Mouse (Mus musculus) liver, embryonic 14.5 days (tissue): Measurements from ENCODE around the gene Selenom. TPM values are rescaled to one million over a fixed set of nuclear protein-coding genes. Genes with fewer than 3 reads are reported as not detected.

Experiments used
- ATAC-seq: fragments of 200-750 bp; cut with Nextera tagmentation; 2 replicates; pipeline ENCODE4 v1.8.0; 2017; ENCODE audit warnings: moderate number of reproducible peaks, mild to moderate bottlenecking, moderate library complexity; ENCODE audit not compliant: insufficient read depth
- DNase-seq, 3 experiments: peaks; one replicate each; pipeline ENCODE4 v3.0.0-alpha.2; 2012 to 2013; ENCODE audit warnings: low read depth in 3 of 3, low spot score in 3 of 3
- H3K27ac ChIP-seq: fragments of 300-500 bp; sonication (generic); 2 replicates; pipeline ENCODE4 v1.5.1; 2014; ENCODE audit warnings: moderate library complexity, mild to moderate bottlenecking, control low read depth, inconsistent platforms
- H3K27me3 ChIP-seq: fragments of 300-500 bp; sonication (generic); 2 replicates; pipeline ENCODE4 v1.6.1; 2014; ENCODE audit warnings: mild to moderate bottlenecking, low read length, moderate library complexity; ENCODE audit not compliant: control insufficient read depth, insufficient read depth
- H3K36me3 ChIP-seq: fragments of 300-500 bp; sonication (generic); replicated peaks from 2 replicates; pipeline ENCODE4 v1.6.1; 2014; ENCODE audit warnings: low read depth; ENCODE audit not compliant: control insufficient read depth, insufficient read depth
- H3K4me1 ChIP-seq, 2 experiments: fragments of 200-500 bp in 1 of 2; fragments of 300-500 bp in 1 of 2; sonication (generic) in 1 of 2; replicated peaks; 2 replicates each; pipeline ENCODE4 v1.6.1; 2012 to 2014; ENCODE audit warnings: antibody characterized with exemption in 1 of 2, inconsistent platforms in 1 of 2, low read length in 1 of 2; ENCODE audit not compliant: control insufficient read depth in 2 of 2, insufficient read depth in 2 of 2
- H3K4me2 ChIP-seq: fragments of 300-500 bp; sonication (generic); 2 replicates; pipeline ENCODE4 v1.6.1; 2014; ENCODE audit warnings: low read depth, mild to moderate bottlenecking, control low read depth, moderate library complexity
- H3K4me3 ChIP-seq, 2 experiments: fragments of 200-500 bp in 1 of 2; fragments of 300-500 bp in 1 of 2; sonication (generic) in 1 of 2; 2 replicates each; pipeline ENCODE4 v1.5.1; 2012 to 2014; ENCODE audit warnings: low read depth in 2 of 2, low read length in 2 of 2, mild to moderate bottlenecking in 2 of 2, control low read depth in 1 of 2, inconsistent platforms in 1 of 2, moderate library complexity in 1 of 2; ENCODE audit not compliant: insufficient read depth in 1 of 2
- H3K9ac ChIP-seq: fragments of 300-500 bp; sonication (generic); replicated peaks from 2 replicates; pipeline ENCODE4 v1.6.1; 2014; ENCODE audit warnings: mild to moderate bottlenecking, control low read depth, moderate library complexity
- H3K9me3 ChIP-seq: fragments of 300-500 bp; sonication (generic); 2 replicates; pipeline ENCODE4 v1.6.1; 2016; ENCODE audit warnings: low read length, mixed read lengths; ENCODE audit not compliant: control insufficient read depth
- CTCF ChIP-seq: IDR thresholded peaks from 2 replicates; pipeline ENCODE4 v1.5.1; 2016; ENCODE audit warnings: antibody characterized with exemption, low read depth, control low read depth
- EP300 ChIP-seq: IDR thresholded peaks from 2 replicates; pipeline ENCODE4 v1.6.1; 2016; ENCODE audit warnings: antibody characterized with exemption, low read depth
- WGBS: fragments of 180-500 bp; shearing (Covaris S2); extraction: QIAGEN DNeasy Blood & Tissue Kit; methylation state at CpG from one replicate; pipeline ENCODE4 v1.1.7; 2014; ENCODE audit not compliant: insufficient replicate concordance; 5-methylcytosine and 5-hydroxymethylcytosine counted together
- polyA plus RNA-seq, 2 experiments: library from polyadenylated mRNA; depleted of rRNA in 1 of 2; stranded (reverse) in 1 of 2; unstranded in 1 of 2; fragments of >200 nt; fragmentation: Nextera tagmentation in 1 of 2; extraction: Ambion mirVana in 1 of 2; gene quantifications; 2 replicates each; pipeline versions ENCODE4 v1.2.1 to v1.2.3; 2012 to 2014

Gene Selenom
- polyA plus RNA-seq, 2 experiments = 8.5 to 10.3 TPM

- TF ChIP-seq EP300 (peak; percentile 14; the same call in 1 of the 2 replicates), CTCF (peak; percentile 94)
- Histone ChIP-seq H3K27ac (no peak overlapping the region; the same call in 1 of the 2 replicates), H3K36me3 (no peaks in the 10 kb centered on the region), H3K4me2 (peak overlapping the region; percentile 80), H3K9me3 (no peaks in the 10 kb centered on the region), H3K27me3 (no peaks in the 10 kb centered on the region), H3K4me1 (peaks cover 0 to 10% of the 10 kb centered on the region in 2 experiments; a peak in 3 of 4 replicates), H3K4me3 (peak overlapping the region; percentile 56 to 59), H3K9ac (peak overlapping the region; percentile 48)
- peak; percentile 64 for ATAC-seq
- under 1% methylated on average over 36 of the region's 36 CpGs for WGBS
- DNase-seq = peak; percentile 66 to 70 (median 70)
Observed at GRCm38 (mm10) chr11:3535406-3535986, 21.0 kb downstream of the Selenom start.

- Histone ChIP-seq H3K4me2 (peak overlapping the region; percentile 80), H3K27ac (no peak overlapping the region), H3K36me3 (no peaks in the 10 kb centered on the region), H3K4me3 (peak overlapping the region; percentile 56 to 59), H3K9me3 (no peaks in the 10 kb centered on the region), H3K27me3 (no peaks in the 10 kb centered on the region), H3K9ac (peak overlapping the region; percentile 48; the same call in 1 of the 2 replicates), H3K4me1 (peaks cover 0 to 10% of the 10 kb centered on the region in 2 experiments; a peak in 3 of 4 replicates)
- TF ChIP-seq CTCF (no peak), EP300 (no peak)
- ATAC-seq = no peak
- WGBS = 39% methylated on average over 5 of the region's 5 CpGs
- no peak for DNase-seq
Observed at GRCm38 (mm10) chr11:3536082-3536481, 21.6 kb downstream of the Selenom start.

DNA sequence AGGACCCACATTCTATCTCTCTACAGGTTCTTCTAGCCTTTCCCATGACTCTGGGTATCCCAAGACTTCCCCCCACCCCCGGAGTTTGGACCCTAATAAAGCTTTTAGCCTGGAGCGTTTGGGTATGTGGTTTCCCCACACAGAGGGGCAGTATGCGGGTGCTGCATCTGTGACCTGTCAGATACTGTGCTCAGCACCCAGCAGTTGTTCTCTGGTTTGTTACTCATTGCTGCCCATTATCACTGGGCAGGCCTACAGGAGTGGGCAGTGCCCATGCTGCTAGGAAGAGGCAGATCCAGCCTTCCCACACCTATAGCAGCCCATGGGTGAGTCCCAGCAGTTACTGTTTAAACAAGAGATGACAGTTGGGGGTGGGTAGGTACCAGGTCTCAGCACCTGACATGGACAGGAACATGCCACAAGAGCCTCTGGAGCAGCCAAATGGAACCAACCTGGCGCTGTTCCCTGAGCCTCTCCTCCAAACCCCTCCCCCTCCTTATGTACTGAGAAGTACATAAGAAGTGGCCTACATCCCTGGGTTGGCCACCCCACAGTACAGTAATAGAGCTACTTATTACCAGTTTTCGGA lies 22.4 kb downstream of the Selenom start:
- ATAC-seq (no peak), DNase-seq (no peak)
- Histone ChIP-seq H3K9ac (no peak overlapping the region), H3K27ac (no peak overlapping the region), H3K4me3 (no peak overlapping the region), H3K4me2 (no peak overlapping the region), H3K36me3 (no peaks in the 10 kb centered on the region), H3K27me3 (no peaks in the 10 kb centered on the region), H3K4me1 (peaks cover 0 to 10% of the 10 kb centered on the region in 2 experiments; a peak in 3 of 4 replicates), H3K9me3 (no peaks in the 10 kb centered on the region)
- TF ChIP-seq EP300 (no peak), CTCF (no peak)
- 70% methylated on average over 5 of the region's 5 CpGs for WGBS

- H3K9ac ChIP-seq = no peak overlapping the region
- peak overlapping the region; percentile 68 for H3K4me2 ChIP-seq
- peaks cover 0 to 10% of the 10 kb centered on the region in 2 experiments; a peak in 3 of 4 replicates for H3K4me1 ChIP-seq
- H3K4me3 ChIP-seq = peak overlapping the region in 1 of 2 experiments; percentile 50; a peak in 1 of 4 replicates
- TF ChIP-seq CTCF (no peak), EP300 (no peak)
- no peaks in the 10 kb centered on the region for H3K36me3 ChIP-seq
- ATAC-seq (no peak), DNase-seq (no peak)
- no peaks in the 10 kb centered on the region for H3K9me3 ChIP-seq
- no peaks in the 10 kb centered on the region for H3K27me3 ChIP-seq
- no peak overlapping the region for H3K27ac ChIP-seq
- WGBS = 64% methylated on average over 3 of the region's 3 CpGs
Observed at GRCm38 (mm10) chr11:3537711-3538110, 23.2 kb downstream of the Selenom start.

GRCm38 (mm10) chr11:3538341-3538740 lies 23.9 kb downstream of the Selenom start:
- ATAC-seq (no peak), DNase-seq (no peak)
- Histone ChIP-seq H3K4me3 (peak overlapping the region; percentile 50 to 68), H3K9me3 (no peaks in the 10 kb centered on the region), H3K9ac (peak overlapping the region; percentile 39), H3K4me1 (peaks cover 0 to 10% of the 10 kb centered on the region in 2 experiments; a peak in 3 of 4 replicates), H3K27me3 (no peaks in the 10 kb centered on the region), H3K36me3 (no peaks in the 10 kb centered on the region), H3K4me2 (peak overlapping the region; percentile 68), H3K27ac (no peak overlapping the region)
- TF ChIP-seq EP300 = no peak
- TF ChIP-seq CTCF = no peak
- WGBS = 38% methylated on average over 4 of the region's 4 CpGs
